Mouse (Mus musculus) kidney, postnatal 25 days (tissue): ENCODE data around the gene Tbc1d24.
A peak's percentile ranks its signal among the peaks of the same experiment; 100 is the strongest.

Experiments
- DNase-seq, 2 experiments: peaks; one replicate each; pipeline ENCODE4 v3.0.0; 2021; ENCODE audit warnings: mixed read lengths in 2 of 2

The Tbc1d24 gene

GRCm38 (mm10) chr17:24205284-24205888 is at the start of gene Tbc1d24:
Tbc1d24 (minus strand) TSS chr17:24205562.
- DNase-seq, result peak; percentile 91 to 95

GRCm38 (mm10) chr17:24252329-24252728 is 47.0 kb upstream of the Tbc1d24 start:
- no peak for DNase-seq

GRCm38 (mm10) chr17:24251320-24252069 is 46.1 kb upstream of the Tbc1d24 start, which contains the start of gene Ccnf:
Ccnf (minus strand) TSS chr17:24251484.
- DNase-seq, result peak; percentile 97 to 98

- no peak for DNase-seq
These were observed 45.6 kb upstream of the Tbc1d24 start for GRCm38 (mm10) chr17:24250988-24251319.

GRCm38 (mm10) chr17:24248641-24249040 is 43.3 kb upstream of the Tbc1d24 start:
- peak in 1 of 2 experiments; percentile 23 for DNase-seq

GRCm38 (mm10) chr17:24244061-24244460 is 38.7 kb upstream of the Tbc1d24 start:
- DNase-seq, result no peak

GRCm38 (mm10) chr17:24243311-24243969 is 38.1 kb upstream of the Tbc1d24 start:
- peak in 1 of 2 experiments; percentile 68 for DNase-seq

- DNase-seq, result no peak
These were observed 31.6 kb upstream of the Tbc1d24 start for GRCm38 (mm10) chr17:24236921-24237320.

- DNase-seq, result no peak
These were observed 31.1 kb upstream of the Tbc1d24 start for GRCm38 (mm10) chr17:24236479-24236878.

- DNase-seq, result no peak
These were observed 22.6 kb upstream of the Tbc1d24 start for GRCm38 (mm10) chr17:24227941-24228340.

GRCm38 (mm10) chr17:24226721-24227120 is 21.4 kb upstream of the Tbc1d24 start:
- DNase-seq, result no peak

- DNase-seq, result no peak
These were observed 20.5 kb upstream of the Tbc1d24 start for GRCm38 (mm10) chr17:24225851-24226250.

GRCm38 (mm10) chr17:24224741-24225140 is 19.4 kb upstream of the Tbc1d24 start:
- DNase-seq, result no peak

GRCm38 (mm10) chr17:24223513-24223912 is 18.2 kb upstream of the Tbc1d24 start:
- DNase-seq, result no peak

GRCm38 (mm10) chr17:24222653-24223052 is 17.3 kb upstream of the Tbc1d24 start:
- no peak for DNase-seq

- DNase-seq, result peak; percentile 96 to 97
These were observed 15.4 kb upstream of the Tbc1d24 start, which contains the start of gene Tedc2 for GRCm38 (mm10) chr17:24220435-24221411. Tedc2 (minus strand) TSS chr17:24220851.

- DNase-seq, result no peak
These were observed 11.5 kb upstream of the Tbc1d24 start for GRCm38 (mm10) chr17:24216836-24217235.

GRCm38 (mm10) chr17:24213186-24213585 is 7.8 kb upstream of the Tbc1d24 start:
- DNase-seq, result no peak

- DNase-seq, result no peak
These were observed 7.2 kb upstream of the Tbc1d24 start for GRCm38 (mm10) chr17:24212441-24213018.

- peak; percentile 60 to 79 for DNase-seq
These were observed 6.5 kb upstream of the Tbc1d24 start for GRCm38 (mm10) chr17:24211631-24212440.

- DNase-seq, result no peak
These were observed 5.2 kb upstream of the Tbc1d24 start for GRCm38 (mm10) chr17:24210591-24210990.
